Mouse (Mus musculus) lung, adult 2 months (tissue): ENCODE measurements around the gene Rgl1. TPM values are rescaled to one million over a fixed set of nuclear protein-coding genes. Genes with fewer than 3 reads are reported as not detected.

Experiments used
- DNase-seq: peaks from one replicate; pipeline ENCODE4 v3.0.0; 2022
- H3K4me1 ChIP-seq: fragments of 200-500 bp; 2 replicates; pipeline ENCODE4 v1.6.1; 2011; ENCODE audit warnings: low read length; ENCODE audit not compliant: control insufficient read depth, insufficient read depth
- H3K4me3 ChIP-seq: fragments of 200-500 bp; replicated peaks from 2 replicates; pipeline ENCODE3; 2011; ENCODE audit warnings: low read depth, mild to moderate bottlenecking, control low read depth, low read length; ENCODE audit errors: extremely low read depth
- CTCF ChIP-seq: fragments of 200-500 bp; IDR thresholded peaks from 2 replicates; pipeline ENCODE4 v1.5.1; 2011; ENCODE audit warnings: mild to moderate bottlenecking, low read length, control low read depth; ENCODE audit not compliant: insufficient read depth
- POLR2A ChIP-seq: fragments of 200-500 bp; IDR thresholded peaks from 2 replicates; pipeline ENCODE4 v1.6.1; 2011; ENCODE audit warnings: low read depth, mild to moderate bottlenecking, control low read depth, low read length, borderline replicate concordance; ENCODE audit errors: extremely low read depth
- WGBS: fragments of 180-500 bp; shearing (Covaris S2); methylation state at CpG from one replicate; pipeline ENCODE4 v1.1.7; 2018; 5-methylcytosine and 5-hydroxymethylcytosine counted together
- polyA plus RNA-seq: library from polyadenylated mRNA; depleted of rRNA; stranded (reverse); fragments of >200 nt; gene quantifications from 2 replicates; pipeline ENCODE4 v1.2.3, GENCODE M21; 2012

The Rgl1 gene
- polyA plus RNA-seq, 1 experiment = 35.7 TPM

GRCm38 (mm10) chr1:152746426-152746825 lies 19.7 kb downstream of the Rgl1 start:
- no peak overlapping the region for H3K4me3 ChIP-seq
- TF ChIP-seq CTCF (peak; percentile 83), POLR2A (no peak)
- 6% methylated on average over 5 of the region's 5 CpGs for WGBS
- peak; percentile 78 for DNase-seq
- peaks cover 3% of the 10 kb centered on the region for H3K4me1 ChIP-seq

DNA sequence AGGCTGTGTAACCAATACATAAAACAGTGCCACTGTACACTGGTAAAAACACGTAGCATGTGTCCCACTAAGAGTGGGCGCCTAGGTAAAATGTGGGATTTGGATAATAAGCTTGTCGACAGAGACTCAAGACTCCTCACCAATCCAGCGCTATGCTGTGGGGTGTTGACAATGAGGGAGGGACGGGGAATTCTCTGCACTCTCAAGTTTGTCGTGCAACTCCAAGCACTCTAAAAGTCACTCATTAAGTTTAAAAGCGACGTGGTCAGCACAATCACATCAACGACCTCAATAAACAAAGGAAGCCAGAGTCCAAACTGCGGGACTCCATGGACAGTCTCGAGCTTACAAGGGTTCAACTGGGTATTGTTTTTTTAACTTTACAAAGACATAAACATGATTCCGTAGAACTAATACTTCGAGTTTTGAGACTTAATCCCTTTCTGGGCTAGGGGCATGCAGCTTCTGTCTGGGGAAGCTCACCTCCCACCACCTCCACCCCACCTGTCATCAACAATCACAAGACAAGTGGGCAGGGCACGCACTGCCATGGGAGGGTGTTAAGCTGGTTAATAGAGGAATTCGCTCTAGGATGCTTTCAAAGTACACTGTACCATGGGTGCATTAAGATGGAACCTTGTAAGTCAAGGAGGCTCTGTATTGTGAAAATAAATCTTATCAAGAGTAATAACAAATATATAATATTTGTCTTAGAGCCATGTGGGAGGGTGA lies 22.9 kb downstream of the Rgl1 start:
- H3K4me1 ChIP-seq = peaks cover 3% of the 10 kb centered on the region; the same call in 1 of the 2 replicates
- no peak overlapping the region for H3K4me3 ChIP-seq
- TF ChIP-seq POLR2A (no peak), CTCF (no peak)
- WGBS = 39% methylated on average over 15 of the region's 15 CpGs
- no peak for DNase-seq

GRCm38 (mm10) chr1:152739374-152739773 lies 26.8 kb downstream of the Rgl1 start:
- no peak overlapping the region for H3K4me3 ChIP-seq
- WGBS = 91% methylated on average over 11 of the region's 11 CpGs
- TF ChIP-seq CTCF = no peak
- no peak for TF ChIP-seq POLR2A
- H3K4me1 ChIP-seq = peaks cover 3% of the 10 kb centered on the region; the same call in 1 of the 2 replicates
- no peak for DNase-seq

DNA sequence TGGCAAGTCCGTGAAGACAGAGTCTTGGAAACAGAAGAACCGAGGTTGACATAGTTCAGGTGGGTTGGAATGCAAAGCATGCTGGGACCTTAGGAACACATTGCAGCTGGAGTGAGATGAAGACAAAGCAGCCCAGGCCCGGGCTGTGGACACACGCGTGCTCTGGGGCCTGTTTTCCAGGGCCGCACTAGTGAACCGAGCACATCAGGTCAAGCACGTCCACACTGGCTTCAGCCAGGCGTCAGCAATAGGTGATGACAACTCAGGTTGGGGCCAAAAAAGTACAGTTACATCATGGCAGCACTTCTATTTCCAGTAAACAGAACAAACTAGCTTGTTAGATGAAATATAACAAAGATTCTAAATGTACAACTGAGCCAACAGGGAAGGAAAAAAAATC lies 27.4 kb downstream of the Rgl1 start:
- no peak overlapping the region for H3K4me3 ChIP-seq
- TF ChIP-seq CTCF (no peak), POLR2A (no peak)
- DNase-seq = no peak
- H3K4me1 ChIP-seq = peaks cover 3% of the 10 kb centered on the region; the same call in 1 of the 2 replicates
- WGBS = 72% methylated on average over 9 of the region's 9 CpGs

DNA sequence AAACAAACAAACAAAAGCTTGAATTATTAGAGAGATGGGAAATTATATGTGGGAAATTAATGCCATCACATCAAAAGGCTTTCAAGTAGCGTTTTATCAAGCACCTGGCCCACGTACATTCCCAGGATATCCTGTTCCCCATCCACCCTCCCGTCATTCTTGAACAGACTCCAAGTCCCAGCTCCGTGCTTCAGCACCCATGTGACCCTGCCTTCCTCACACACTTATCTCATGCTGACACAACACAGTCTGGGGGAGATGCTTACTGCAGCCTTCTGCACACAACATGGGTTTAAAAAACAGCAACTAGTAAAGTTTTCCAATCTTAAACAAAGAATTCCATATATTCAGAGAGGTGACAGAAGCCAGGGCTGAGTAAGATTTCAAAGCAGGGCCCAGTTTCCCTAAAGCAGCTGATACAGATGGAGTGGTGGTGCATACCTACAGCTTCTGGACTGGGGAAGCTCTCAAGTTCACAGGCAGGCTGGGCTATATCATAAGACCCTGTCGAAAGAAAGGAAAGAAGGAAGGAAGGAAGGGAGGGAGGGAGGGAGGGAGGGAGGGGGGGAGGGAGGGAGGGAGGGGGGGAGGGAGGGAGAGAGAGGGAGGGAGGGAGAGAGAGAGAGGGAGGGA lies 38.4 kb downstream of the Rgl1 start:
- no peak for TF ChIP-seq CTCF
- TF ChIP-seq POLR2A = no peak
- no peak for DNase-seq
- Histone ChIP-seq H3K4me3 (no peak overlapping the region), H3K4me1 (no peaks in the 10 kb centered on the region)
- WGBS = 9% methylated on average over 5 of the region's 5 CpGs

DNA sequence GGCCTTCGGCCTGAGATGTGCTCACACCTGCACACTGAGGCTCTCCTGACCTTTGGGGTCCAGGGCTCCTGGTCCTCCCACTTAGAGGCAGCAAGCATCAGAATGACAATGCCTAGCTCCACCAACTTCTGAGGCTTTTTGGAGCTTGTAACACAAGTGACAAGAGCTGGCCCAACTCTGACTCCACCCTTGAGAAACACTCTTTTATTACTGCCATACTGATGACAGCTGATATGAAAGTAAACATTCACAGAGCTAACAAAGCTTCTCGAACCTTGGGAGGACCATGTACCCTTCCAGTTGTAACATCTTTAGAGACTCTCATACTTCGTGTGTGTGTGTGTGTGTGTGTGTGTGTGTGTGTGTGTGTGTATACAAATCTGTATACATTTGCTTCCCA lies 40.1 kb downstream of the Rgl1 start:
- Histone ChIP-seq H3K4me3 (no peak overlapping the region), H3K4me1 (no peaks in the 10 kb centered on the region)
- no peak for DNase-seq
- 46% methylated on average over 3 of the region's 3 CpGs for WGBS
- TF ChIP-seq CTCF = no peak

- no peak for DNase-seq
- no peak for TF ChIP-seq POLR2A
- peak; percentile 42; the same call in 1 of the 2 replicates for TF ChIP-seq CTCF
- Histone ChIP-seq H3K4me3 (no peak overlapping the region), H3K4me1 (peaks cover 2% of the 10 kb centered on the region; the same call in 1 of the 2 replicates)
Measured at GRCm38 (mm10) chr1:152724286-152724685, 41.9 kb downstream of the Rgl1 start.

- TF ChIP-seq POLR2A = no peak
- TF ChIP-seq CTCF = no peak
- Histone ChIP-seq H3K4me1 (peaks cover 2% of the 10 kb centered on the region; the same call in 1 of the 2 replicates), H3K4me3 (no peak overlapping the region)
- DNase-seq = no peak
- 76% methylated on average over 11 of the region's 11 CpGs for WGBS
Measured at GRCm38 (mm10) chr1:152721535-152722198, 44.5 kb downstream of the Rgl1 start.

- Histone ChIP-seq H3K4me3 (no peak overlapping the region), H3K4me1 (peaks cover 2% of the 10 kb centered on the region; the same call in 1 of the 2 replicates)
- DNase-seq = no peak
- no peak for TF ChIP-seq CTCF
- WGBS = 38% methylated on average over 4 of the region's 4 CpGs
Measured at GRCm38 (mm10) chr1:152720969-152721368, 45.2 kb downstream of the Rgl1 start.

- Histone ChIP-seq H3K4me3 (no peak overlapping the region), H3K4me1 (peaks cover 2% of the 10 kb centered on the region; the same call in 1 of the 2 replicates)
- WGBS = 28% methylated on average over 6 of the region's 6 CpGs
- DNase-seq = no peak
- TF ChIP-seq CTCF (no peak), POLR2A (no peak)
Measured at GRCm38 (mm10) chr1:152718200-152718599, 48.0 kb downstream of the Rgl1 start.
